15 mouse cellular contexts compared by ENCODE assay signal in genomic region chr1:151285045-151285444, GRCm38 (mm10). TPM values are rescaled to one million over a fixed set of nuclear protein-coding genes. Genes with fewer than 3 reads are reported as not detected.
DNase-seq lines count a peak whose midpoint lies in the region; ATAC-seq lines count a peak whose summit lies in the region.
"Had no signal": no experiment of that assay in that cellular context is flagged by ENCODE, and none has a peak within 500 bp of the region (broad histone marks: within the 10 kb centered on the region; RNA-seq: fewer than 3 reads in every experiment).

No protein-coding gene starts in this region.

- intact Hi-C loops in heart, postnatal 14 days (cut with DNase I), result loop anchor here (5.0 kb wide), 1 partner anchor 57 kb away; the partner anchor contains the start of gene Ivns1abp

- DNase-seq in layer of hippocampus, adult 9-11 months, result peak; percentile 69
- no peak for DNase-seq in layer of hippocampus, postnatal 10 days (ENCODE audit: low spot score in 2 of 2)
- no peak for DNase-seq in heart, postnatal 14 days
- no peak for DNase-seq in adrenal gland, adult 8-10 months
- DNase-seq: adrenal gland, postnatal 14 days; cerebellum, adult 8-10 months; cerebellum, postnatal 14 days; gastrocnemius, postnatal 10 days; heart, adult 2 months; heart, postnatal 4 days had no signal

- peak; percentile 84 for ATAC-seq in granulocyte monocyte progenitor cell, adult 5-6 weeks (replicated peaks; ENCODE audit: poor library complexity, severe bottlenecking)
- peak; percentile 23; the same call in 1 of the 2 replicates for ATAC-seq in megakaryocyte-erythroid progenitor cell, adult 5-6 weeks (replicated peaks; ENCODE audit: low FRiP score, low TSS enrichment, poor library complexity, severe bottlenecking)
- no peak for ATAC-seq in cerebellum, adult (ENCODE audit: insufficient number of reproducible peaks, low FRiP score, low TSS enrichment)
- ATAC-seq: forebrain, embryonic 16.5 days; hindbrain, postnatal 0 days had no signal

RNA-seq across cellular contexts. Expression of gene Ivns1abp, which starts 59.2 kb away (rescaled TPM):
- total RNA-seq in layer of hippocampus, postnatal 10 days (2021), result 100 to 1,000 TPM; 115 to 126 TPM
- total RNA-seq in granulocyte monocyte progenitor cell, adult 5-6 weeks (2014; fragmentation: Nextera tagmentation), result 284 and 329 TPM in 2 replicates
- 441 and 484 TPM in 2 replicates for total RNA-seq in granulocyte monocyte progenitor cell, adult 5-6 weeks (2017)
- 209 and 234 TPM in 2 replicates for total RNA-seq in megakaryocyte-erythroid progenitor cell, adult 5-6 weeks (2014; fragmentation: Nextera tagmentation)
- total RNA-seq in megakaryocyte-erythroid progenitor cell, adult 5-6 weeks (2017), result 309 and 378 TPM in 2 replicates
- total RNA-seq in heart, postnatal 14 days (2021), result 100 to 1,000 TPM; 450 to 452 TPM
- total RNA-seq in adrenal gland, adult 8-10 months (2022), result 100 to 1,000 TPM; 116 to 154 (median 139) TPM
